ENCODE assay signal across 8 mouse cellular contexts in genomic region chr2:153239860-153240480, GRCm38 (mm10). TPM values are rescaled to one million over a fixed set of nuclear protein-coding genes. Genes with fewer than 3 reads are reported as not detected.
DNase-seq lines count a peak whose midpoint lies in the region; ATAC-seq and TF ChIP-seq lines count a peak whose summit lies in the region.

No protein-coding gene starts in this region.

- peak overlapping the region; percentile 98 for H3K4me3 ChIP-seq in kidney, adult 2 months (ENCODE audit: insufficient read depth, low read depth, low read length)
- peak overlapping the region; percentile 84 for H3K4me3 ChIP-seq in forebrain, embryonic 12.5 days (replicated peaks)
- H3K4me3 ChIP-seq in liver, embryonic 12.5 days, result peak overlapping the region; percentile 82
- H3K4me3 ChIP-seq in stomach, embryonic 16.5 days (replicated peaks; ENCODE audit: low read length), result peak overlapping the region; percentile 80

- H3K9me3 ChIP-seq in forebrain, embryonic 12.5 days, result no peaks in the 10 kb centered on the region
- H3K9me3 ChIP-seq in liver, embryonic 12.5 days (replicated peaks), result no peaks in the 10 kb centered on the region
- H3K9me3 ChIP-seq in stomach, embryonic 16.5 days (replicated peaks; ENCODE audit: control insufficient read depth, low read length), result no peaks in the 10 kb centered on the region

- no peaks in the 10 kb centered on the region for H3K36me3 ChIP-seq in kidney, adult 2 months (ENCODE audit: control insufficient read depth, insufficient read depth, low read length)
- H3K36me3 ChIP-seq in forebrain, embryonic 12.5 days (replicated peaks), result peaks cover 28% of the 10 kb centered on the region
- H3K36me3 ChIP-seq in liver, embryonic 12.5 days, result peaks cover 52% of the 10 kb centered on the region
- H3K36me3 ChIP-seq in stomach, embryonic 16.5 days (ENCODE audit: control insufficient read depth, insufficient read depth, low read length), result peaks cover 10% of the 10 kb centered on the region; the same call in 1 of the 2 replicates

- TF ChIP-seq CTCF in kidney, adult 2 months (conservative IDR thresholded peaks at IDR 0.05; ENCODE audit: insufficient read depth, insufficient read length, low read depth, low read length), result no peak

- no peak for DNase-seq in kidney, adult 2 months
- DNase-seq in kidney, postnatal 14 days, result no peak
- peak; percentile 67 for DNase-seq in NIH3T3 (ENCODE audit: low read depth)
- DNase-seq in thymus, postnatal 0 days (ENCODE audit: low spot score), result no peak
- no peak for DNase-seq in layer of hippocampus, adult 11-12 months (ENCODE audit: low spot score)

- H3K27me3 ChIP-seq in kidney, adult 2 months (replicated peaks; ENCODE audit: control insufficient read depth, insufficient read depth, low read length), result no peaks in the 10 kb centered on the region
- H3K27me3 ChIP-seq in forebrain, embryonic 12.5 days, result no peaks in the 10 kb centered on the region
- H3K27me3 ChIP-seq in liver, embryonic 12.5 days (replicated peaks), result no peaks in the 10 kb centered on the region
- H3K27me3 ChIP-seq in stomach, embryonic 16.5 days (ENCODE audit: control insufficient read depth, insufficient read depth, low read length), result no peaks in the 10 kb centered on the region

- 11% methylated on average over 22 of the region's 22 CpGs for WGBS in kidney, adult 2 months
- WGBS in forebrain, embryonic 12.5 days, result 2% methylated on average over 17 of the region's 22 CpGs
- WGBS in liver, embryonic 12.5 days (ENCODE audit: insufficient replicate concordance), result 6% methylated on average over 16 of the region's 22 CpGs
- 2% methylated on average over 20 of the region's 22 CpGs for WGBS in stomach, embryonic 16.5 days

- H3K4me2 ChIP-seq in forebrain, embryonic 12.5 days, result peak overlapping the region; percentile 90
- peak overlapping the region; percentile 84 for H3K4me2 ChIP-seq in liver, embryonic 12.5 days
- H3K4me2 ChIP-seq in stomach, embryonic 16.5 days (ENCODE audit: low read depth, low read length), result peak overlapping the region; percentile 89

- 0 out of 2 replicates have a peak overlapping the region, but pooled peaks have one; percentile 5 for H3K27ac ChIP-seq in kidney, adult 2 months (ENCODE audit: insufficient read depth, low read depth, low read length)
- H3K27ac ChIP-seq in forebrain, embryonic 12.5 days, result peak overlapping the region; percentile 15; the same call in 1 of the 2 replicates
- peak overlapping the region; percentile 97 for H3K27ac ChIP-seq in liver, embryonic 12.5 days
- H3K27ac ChIP-seq in stomach, embryonic 16.5 days (ENCODE audit: low read length), result peak overlapping the region; percentile 88

- peaks cover 4% of the 10 kb centered on the region; the same call in 1 of the 2 replicates for H3K4me1 ChIP-seq in kidney, adult 2 months (ENCODE audit: control insufficient read depth, insufficient read depth, low read length)
- peaks cover 42% of the 10 kb centered on the region for H3K4me1 ChIP-seq in forebrain, embryonic 12.5 days
- peaks cover 59% of the 10 kb centered on the region for H3K4me1 ChIP-seq in liver, embryonic 12.5 days
- peaks cover 43% of the 10 kb centered on the region for H3K4me1 ChIP-seq in stomach, embryonic 16.5 days (ENCODE audit: control insufficient read depth, insufficient read depth, low read length)

- ATAC-seq in forebrain, embryonic 12.5 days (ENCODE audit: low FRiP score), result no peak
- ATAC-seq in liver, embryonic 12.5 days, result no peak
- ATAC-seq in stomach, embryonic 16.5 days (ENCODE audit: insufficient read depth, low FRiP score), result no peak

- TF ChIP-seq POLR2A in kidney, adult 2 months (IDR thresholded peaks at IDR 0.05; ENCODE audit: low read depth, low read length), result no peak

- H3K9ac ChIP-seq in forebrain, embryonic 12.5 days, result peak overlapping the region; percentile 98
- H3K9ac ChIP-seq in liver, embryonic 12.5 days, result peak overlapping the region; percentile 98
- peak overlapping the region; percentile 84 for H3K9ac ChIP-seq in stomach, embryonic 16.5 days (ENCODE audit: low read length)

RNA-seq across cellular contexts. Expression of gene Plagl2, which starts 1.3 kb away (rescaled TPM):
- polyA plus RNA-seq in kidney, adult 2 months (2012; rRNA removed), result 4.3 and 4.4 TPM in 2 replicates
- polyA plus RNA-seq in forebrain, embryonic 12.5 days (2016; fragmentation: Nextera tagmentation; extraction: Ambion mirVana), result 21.4 and 28.7 TPM in 2 replicates
- 24.4 and 26.8 TPM in 2 replicates for polyA plus RNA-seq in liver, embryonic 12.5 days (2016; fragmentation: Nextera tagmentation; extraction: Ambion mirVana)
- polyA plus RNA-seq in stomach, embryonic 16.5 days (2015; fragmentation: Nextera tagmentation; extraction: Ambion mirVana), result 19.6 and 21.8 TPM in 2 replicates
- 12.1 and 14.5 TPM in 2 replicates for polyA plus RNA-seq in thymus, postnatal 0 days (2015; fragmentation: Nextera tagmentation; extraction: Ambion mirVana)

RNA-seq across cellular contexts. Expression of gene Pofut1, which starts 1.4 kb away (rescaled TPM):
- polyA plus RNA-seq in kidney, adult 2 months (2012; rRNA removed), result 17.5 and 19.9 TPM in 2 replicates
- polyA plus RNA-seq in forebrain, embryonic 12.5 days (2016; fragmentation: Nextera tagmentation; extraction: Ambion mirVana), result 6.5 and 7.6 TPM in 2 replicates
- polyA plus RNA-seq in liver, embryonic 12.5 days (2016; fragmentation: Nextera tagmentation; extraction: Ambion mirVana), result 3.6 and 4.3 TPM in 2 replicates
- 6.7 and 8.2 TPM in 2 replicates for polyA plus RNA-seq in stomach, embryonic 16.5 days (2015; fragmentation: Nextera tagmentation; extraction: Ambion mirVana)
- 2.7 and 4.6 TPM in 2 replicates for polyA plus RNA-seq in thymus, postnatal 0 days (2015; fragmentation: Nextera tagmentation; extraction: Ambion mirVana)

RNA-seq across cellular contexts. Expression of gene Tspyl3, which starts 14.7 kb away (rescaled TPM):
- 2.2 and 2.3 TPM in 2 replicates for polyA plus RNA-seq in kidney, adult 2 months (2012; rRNA removed)
- 9.5 TPM in 2 replicates for polyA plus RNA-seq in forebrain, embryonic 12.5 days (2016; fragmentation: Nextera tagmentation; extraction: Ambion mirVana)
- 4.1 and 4.6 TPM in 2 replicates for polyA plus RNA-seq in liver, embryonic 12.5 days (2016; fragmentation: Nextera tagmentation; extraction: Ambion mirVana)
- polyA plus RNA-seq in stomach, embryonic 16.5 days (2015; fragmentation: Nextera tagmentation; extraction: Ambion mirVana), result 9.2 and 9.9 TPM in 2 replicates
- 24.0 and 25.6 TPM in 2 replicates for polyA plus RNA-seq in thymus, postnatal 0 days (2015; fragmentation: Nextera tagmentation; extraction: Ambion mirVana)

RNA-seq across cellular contexts. Expression of gene Kif3b, which starts 51.2 kb away (rescaled TPM):
- polyA plus RNA-seq in kidney, adult 2 months (2012; rRNA removed), result 10.1 and 10.9 TPM in 2 replicates
- 11.4 and 11.9 TPM in 2 replicates for polyA plus RNA-seq in forebrain, embryonic 12.5 days (2016; fragmentation: Nextera tagmentation; extraction: Ambion mirVana)
- 2.7 and 2.9 TPM in 2 replicates for polyA plus RNA-seq in liver, embryonic 12.5 days (2016; fragmentation: Nextera tagmentation; extraction: Ambion mirVana)
- polyA plus RNA-seq in stomach, embryonic 16.5 days (2015; fragmentation: Nextera tagmentation; extraction: Ambion mirVana), result 6.7 TPM in 2 replicates
- polyA plus RNA-seq in thymus, postnatal 0 days (2015; fragmentation: Nextera tagmentation; extraction: Ambion mirVana), result 6.5 and 7.3 TPM in 2 replicates

Comparison
In these comparisons a context has a peak if more than half of its experiments do, and no peak if none do; other contexts are left out.
1. H3K27ac ChIP-seq: peak in every context shown above with its lines; median percentile 97 in liver, embryonic 12.5 days; 88 in stomach, embryonic 16.5 days; 15 in forebrain, embryonic 12.5 days; 5 in kidney, adult 2 months.